Mouse (Mus musculus) layer of hippocampus, adult 8-10 months (tissue): ENCODE data around the gene Ankrd39. TPM values are rescaled to one million over a fixed set of nuclear protein-coding genes. Genes with fewer than 3 reads are reported as not detected.
"Not testable (repeated sequence)": the region's sequence is repeated elsewhere in the genome, so short reads cannot be mapped to it uniquely, and the experiment has no call there.

Source experiments
- DNase-seq, 2 experiments: peaks; one replicate each; pipeline ENCODE4 v3.0.0; 2022; ENCODE audit warnings: low spot score in 2 of 2
- total RNA-seq, 4 experiments: library from RNA; stranded (reverse); gene quantifications; 2 replicates each; pipeline ENCODE4 v1.2.4; 2022

Ankrd39 gene
- total RNA-seq, 4 experiments from 2014 or later: 10.3 to 18.2 (median 13.2) TPM

DNA sequence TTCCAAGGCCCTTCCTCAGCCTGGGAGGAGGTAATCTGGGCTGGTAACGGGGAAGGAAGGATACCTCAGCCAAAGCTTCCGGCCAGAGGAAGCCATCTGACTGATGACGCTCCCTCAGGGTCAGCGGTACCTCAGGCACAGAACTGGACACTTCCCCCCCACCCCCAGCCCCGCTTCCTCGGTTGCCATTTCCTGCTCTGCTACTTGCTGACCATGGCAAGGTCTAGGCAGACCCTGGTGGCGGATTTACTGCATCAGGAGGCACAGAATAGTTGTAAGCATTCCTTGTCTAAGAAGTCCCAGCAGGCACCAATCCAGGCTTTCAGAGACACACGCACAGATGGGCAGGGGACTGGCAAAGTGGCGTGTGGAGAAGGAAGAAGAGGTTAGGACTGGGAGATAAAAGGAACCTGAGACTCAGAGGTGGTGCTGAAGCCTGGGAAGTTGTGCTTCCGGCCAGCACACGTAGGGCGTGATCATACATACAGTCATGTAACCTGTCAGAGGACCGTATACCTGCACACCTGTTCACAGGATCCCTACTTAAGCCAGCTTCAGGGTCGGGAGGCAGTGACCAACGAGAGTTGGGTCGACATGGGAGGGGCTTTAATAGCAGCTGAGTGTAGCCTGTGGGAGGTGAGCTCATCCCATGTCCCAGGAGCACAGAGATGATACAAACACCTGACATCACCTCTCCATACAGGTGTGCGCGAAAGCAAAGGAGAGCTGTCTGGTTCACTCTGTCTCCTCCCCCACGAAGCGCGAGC is 7.6 kb upstream of the Ankrd39 start:
- no peak for DNase-seq

DNA sequence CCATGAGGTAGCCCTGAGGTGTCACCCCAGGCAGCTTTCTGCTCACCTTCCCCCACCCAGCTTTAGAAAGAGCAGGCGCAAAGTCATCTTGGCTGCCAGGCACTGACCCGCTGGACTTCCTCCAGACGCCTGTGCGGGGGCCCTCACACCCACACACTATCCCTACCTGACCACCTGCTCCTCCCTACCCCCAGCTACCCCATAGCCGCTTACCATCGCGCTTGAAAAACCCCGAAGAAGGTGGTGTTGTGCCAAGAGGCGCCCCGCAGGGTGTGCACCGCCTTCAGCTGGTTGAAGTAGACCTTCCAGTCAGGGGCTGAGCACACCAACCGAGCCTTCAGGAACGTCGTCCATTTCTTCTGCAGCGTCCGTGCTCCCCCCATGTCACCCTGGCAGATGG is 5.3 kb upstream of the Ankrd39 start:
- no peak for DNase-seq

DNA sequence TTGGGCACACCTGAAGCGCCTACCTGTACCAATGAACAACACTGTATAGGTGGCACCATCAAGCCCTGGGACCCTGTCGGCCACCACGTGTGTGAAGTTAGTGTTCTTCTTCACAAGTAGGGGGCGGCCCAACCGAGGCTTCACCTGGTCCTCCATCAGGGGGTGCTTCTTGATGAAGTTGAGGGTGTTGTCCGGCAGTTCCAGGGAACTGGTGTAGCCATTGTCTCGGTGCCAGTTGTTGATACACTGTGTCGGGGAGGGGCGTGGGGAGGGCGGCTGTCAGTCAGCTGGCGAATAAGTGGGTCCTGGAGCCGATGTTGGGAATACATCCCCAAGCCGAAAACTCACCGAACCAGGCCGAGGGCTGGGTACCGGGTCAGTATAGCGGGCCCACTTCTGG is 4.7 kb upstream of the Ankrd39 start:
- no peak for DNase-seq

DNA sequence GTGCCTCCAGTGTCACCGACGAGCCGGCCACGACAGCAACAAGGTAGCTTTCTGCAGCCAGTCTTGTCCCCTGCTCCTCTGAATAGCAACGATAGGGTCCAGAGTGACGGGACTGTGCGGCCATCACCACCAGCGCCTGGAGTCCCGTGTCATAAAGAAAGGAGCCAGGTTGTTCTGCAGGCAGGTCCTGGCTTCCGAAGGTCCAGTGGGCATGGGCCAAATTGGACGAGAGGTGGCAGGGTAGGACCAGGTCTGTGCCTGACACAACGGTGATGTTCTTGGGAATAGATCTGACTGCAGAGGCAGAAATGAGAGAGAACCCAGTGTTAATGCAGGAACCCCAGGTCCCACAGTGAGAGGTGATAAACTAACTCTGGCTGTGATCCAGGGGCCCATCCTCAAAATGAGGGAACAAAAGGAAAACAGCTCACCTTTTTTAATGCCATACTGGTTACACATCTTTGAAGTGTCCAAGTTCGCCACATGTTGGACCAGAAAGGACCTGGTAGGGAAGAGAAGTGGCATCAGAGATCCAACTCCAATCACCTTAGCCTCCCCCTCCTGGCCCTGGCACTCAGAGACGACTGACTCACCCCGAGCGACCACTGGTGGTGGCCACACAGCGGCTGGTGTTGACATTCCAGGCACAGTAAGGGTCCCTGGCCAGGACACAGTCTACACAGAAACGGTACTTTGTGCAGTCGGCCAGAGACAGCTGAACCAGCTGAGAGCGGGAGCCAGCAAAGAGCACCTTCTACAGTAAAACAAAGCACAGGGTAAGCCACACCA is 3.0 kb upstream of the Ankrd39 start:
- DNase-seq: no peak

DNA sequence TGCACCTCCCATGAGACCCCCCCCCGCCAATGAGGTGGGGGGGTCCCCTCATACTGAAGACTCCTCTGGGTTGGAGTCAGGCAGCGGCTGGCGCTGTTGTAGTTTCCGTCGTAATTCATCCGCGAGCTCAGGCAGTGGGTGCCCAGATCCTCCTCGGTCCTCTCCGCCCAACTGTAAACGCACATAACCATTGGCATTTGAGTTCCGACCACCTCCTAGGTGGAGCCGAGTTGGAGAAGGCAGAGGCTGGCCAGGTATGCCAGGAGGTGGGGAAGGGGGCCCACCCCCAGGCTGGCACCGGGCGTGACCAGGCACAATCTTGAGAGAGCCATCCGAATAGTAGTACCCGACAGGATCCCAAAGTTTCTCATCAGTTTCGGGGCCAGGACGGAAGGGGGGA is 2.2 kb upstream of the Ankrd39 start:
- DNase-seq: no peak

DNA sequence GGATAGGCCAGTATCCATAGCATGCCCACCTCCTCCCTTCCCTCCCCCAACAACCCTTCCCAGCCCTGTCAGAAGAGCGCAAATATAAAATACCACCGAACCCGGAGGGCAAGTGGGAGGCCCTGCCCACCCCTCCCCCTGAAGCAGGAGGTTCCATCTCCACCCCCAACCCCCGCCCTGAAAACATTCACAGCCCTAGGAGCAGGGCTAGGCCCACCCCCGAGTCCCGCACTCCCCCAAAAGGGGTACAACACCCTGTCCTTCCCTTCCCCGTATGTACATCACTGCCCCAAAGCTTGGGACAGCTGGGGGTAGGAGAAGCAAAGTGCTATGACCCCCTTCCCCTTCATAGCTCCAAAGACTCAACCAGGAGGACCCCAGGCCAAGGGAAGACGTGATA is 1.5 kb upstream of the Ankrd39 start:
- DNase-seq: no peak

DNA sequence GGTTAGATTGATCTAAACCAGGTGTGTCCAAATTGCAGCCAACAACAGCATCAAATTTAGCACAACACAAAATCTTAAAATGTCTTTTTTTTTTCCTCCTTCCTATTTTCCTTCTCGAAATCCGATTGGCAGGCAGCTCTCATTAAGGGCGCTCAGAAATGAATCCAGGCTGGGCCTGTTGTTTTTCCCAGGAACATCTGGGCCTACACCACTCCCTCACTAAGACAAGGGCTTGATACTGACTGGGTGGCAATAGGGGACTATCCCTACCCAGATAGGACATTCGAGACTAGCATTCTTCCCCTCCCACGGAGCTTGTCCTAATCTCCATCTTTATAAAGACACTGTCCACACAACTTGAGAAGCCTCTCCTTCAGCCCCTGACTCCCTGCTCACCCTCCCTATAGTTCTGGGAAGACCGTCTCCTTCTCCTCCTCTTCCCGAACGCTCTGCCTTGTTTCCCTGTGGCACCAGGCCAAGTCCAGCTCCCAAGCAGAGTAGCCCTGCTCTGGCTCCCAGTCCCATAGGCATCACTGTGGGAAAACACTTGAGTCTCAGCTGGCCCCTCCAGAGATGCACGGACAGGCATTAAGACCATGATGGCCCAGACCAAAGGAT is 845 bp upstream of the Ankrd39 start:
- no peak for DNase-seq

DNA sequence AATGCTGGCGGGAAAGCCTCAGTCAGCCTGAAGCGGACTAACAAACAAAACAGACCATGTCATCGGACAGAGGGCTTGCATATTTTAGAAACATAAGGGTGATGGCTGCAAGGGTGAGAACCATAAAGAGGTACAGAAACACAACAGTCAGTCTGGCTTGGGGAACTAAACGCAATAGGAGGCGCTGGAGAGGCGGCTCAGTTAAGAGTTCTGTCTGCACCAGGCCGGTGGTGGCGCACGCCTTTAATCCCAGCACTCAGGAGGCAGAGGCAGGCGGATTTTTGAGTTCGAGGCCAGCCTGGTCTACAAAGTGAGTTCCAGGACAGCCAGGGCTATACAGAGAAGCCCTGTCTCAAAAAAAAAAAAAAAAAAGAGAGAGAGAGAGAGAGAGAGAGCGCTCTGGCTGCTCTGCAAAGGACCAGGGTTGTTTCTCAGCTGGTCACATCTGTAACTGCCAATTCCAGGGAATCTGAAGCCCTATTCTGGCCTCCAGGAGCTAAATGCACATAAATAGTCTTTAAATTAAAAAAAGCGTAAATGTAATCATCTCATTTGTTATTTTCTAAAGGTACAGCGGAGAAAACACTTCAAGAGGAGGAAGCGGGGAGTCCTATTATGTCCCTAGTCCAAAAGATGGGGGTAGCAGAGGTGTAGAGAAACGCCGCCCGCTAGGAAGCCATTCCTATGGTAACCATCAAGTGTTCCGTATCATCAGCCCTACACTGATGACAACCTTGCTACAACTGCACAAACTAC is 1.2 kb downstream of the Ankrd39 start:
- no peak for DNase-seq

DNA sequence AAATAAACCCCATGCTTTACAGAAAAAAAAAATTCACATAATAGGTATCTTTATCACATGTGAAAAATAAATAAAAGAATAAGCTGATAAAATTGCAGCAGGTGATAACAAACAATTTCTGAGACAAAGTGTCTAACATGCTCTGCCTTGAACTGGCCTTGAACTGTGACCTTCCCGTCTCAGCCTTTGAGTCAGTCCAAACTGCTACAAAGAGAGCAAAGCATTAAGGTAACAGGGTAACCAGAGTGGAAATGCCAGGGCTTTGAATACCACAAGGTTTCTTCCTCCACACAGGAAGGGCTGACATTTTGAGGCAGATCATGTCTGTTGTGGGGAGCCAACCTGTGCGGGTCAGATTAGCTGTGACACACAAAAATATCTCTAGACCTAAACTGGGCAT is 1.9 kb downstream of the Ankrd39 start:
- no peak for DNase-seq

DNA sequence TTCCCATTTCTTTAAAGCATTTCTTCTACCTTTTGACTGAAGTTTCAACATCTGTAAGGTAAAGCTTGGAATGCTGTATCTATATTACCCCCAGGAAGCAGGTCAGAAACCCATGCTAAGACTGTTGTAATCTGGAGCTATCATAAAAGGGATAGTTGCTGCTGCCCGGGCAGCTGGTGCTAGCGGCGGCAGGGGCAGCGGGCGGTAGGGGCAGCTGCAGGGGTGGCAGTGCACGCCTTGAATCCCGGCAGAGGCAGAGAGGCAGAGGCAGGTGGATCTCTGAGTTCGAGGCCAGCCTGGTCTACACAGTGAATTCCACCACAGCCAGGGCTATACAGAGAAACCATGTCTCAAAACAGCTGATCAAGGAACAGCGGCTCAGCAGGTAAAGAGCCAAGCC is 4.3 kb downstream of the Ankrd39 start:
- no peak for DNase-seq

DNA sequence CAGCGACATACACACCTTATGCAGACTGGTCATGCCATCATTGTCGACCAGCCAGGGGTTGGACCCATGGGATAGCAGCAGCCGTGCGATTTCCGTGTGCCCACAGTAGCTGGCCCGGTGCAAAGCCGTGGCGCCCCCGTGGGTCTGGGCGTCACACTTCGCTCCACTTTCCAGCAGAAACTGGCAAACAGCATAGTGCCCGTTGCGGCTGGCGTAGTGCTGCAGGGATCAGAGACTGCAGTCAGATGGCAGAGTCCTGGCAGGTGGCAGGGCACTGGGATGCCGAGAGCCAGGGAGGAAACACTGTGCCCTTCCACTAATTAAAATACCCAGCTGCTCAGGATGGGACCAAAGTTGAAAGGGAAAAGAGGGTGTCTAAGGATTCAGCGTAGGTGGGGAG is 5.4 kb downstream of the Ankrd39 start:
- no peak for DNase-seq

DNA sequence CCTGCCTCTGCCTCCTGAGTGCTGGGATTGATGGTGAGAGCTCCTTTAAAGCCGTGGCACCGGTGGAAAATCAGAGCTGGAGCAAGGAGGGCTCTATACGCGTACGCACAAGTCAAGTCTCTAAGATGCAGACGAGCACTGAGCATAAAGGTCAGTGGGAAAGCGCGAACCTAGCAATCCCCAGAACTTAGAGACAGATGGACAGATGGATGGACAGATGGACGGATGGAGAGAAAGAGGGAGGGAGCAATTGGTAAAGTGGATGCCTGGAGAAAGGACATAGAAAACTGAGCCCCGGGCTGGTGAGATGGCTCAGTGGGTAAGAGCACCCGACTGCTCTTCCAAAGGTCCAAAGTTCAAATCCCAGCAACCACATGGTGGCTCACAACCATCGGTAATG is 6.4 kb downstream of the Ankrd39 start:
- no peak for DNase-seq

DNA sequence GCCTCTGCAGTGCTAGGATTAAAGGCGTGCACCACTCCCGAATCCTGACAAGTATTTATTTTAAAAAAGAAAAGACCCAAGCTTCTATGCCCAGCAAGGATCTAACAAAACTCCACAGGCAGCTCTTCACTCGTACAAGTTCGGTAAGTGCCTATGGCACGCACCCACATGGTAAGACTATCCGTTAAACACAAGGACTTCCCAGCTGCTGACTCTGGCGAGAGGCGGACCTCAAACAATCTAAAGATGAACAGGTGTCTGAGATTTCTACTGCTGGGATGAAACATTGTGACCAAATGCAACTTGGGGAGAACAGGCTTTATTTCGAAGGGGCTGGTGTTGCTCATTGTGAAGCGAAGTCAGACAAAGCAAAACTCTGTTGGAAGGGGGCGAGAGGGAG is 7.1 kb downstream of the Ankrd39 start:
- DNase-seq: no peak

DNA sequence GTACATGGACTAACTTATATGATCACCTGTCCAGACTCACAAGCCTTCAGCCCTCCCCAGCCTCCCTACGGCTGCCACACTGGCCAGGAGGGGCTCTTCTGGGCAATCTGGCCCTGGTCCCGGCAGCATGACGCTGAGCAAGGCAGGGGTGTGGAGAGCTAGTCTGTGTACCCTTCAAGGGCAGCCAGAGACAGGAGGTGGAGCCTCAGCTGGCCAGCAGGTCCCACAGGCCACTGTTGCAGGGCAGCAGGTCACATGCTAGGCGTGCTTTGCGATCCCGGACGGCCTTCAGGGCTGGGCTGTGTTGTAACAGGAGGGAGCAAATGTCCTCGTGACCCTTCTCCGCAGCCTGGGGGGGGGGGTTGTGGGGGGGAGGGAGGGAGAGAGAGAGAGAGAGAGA is 8.1 kb downstream of the Ankrd39 start, which contains the start of gene Gm42417:
Gm42417 (minus strand) TSS at position 244 of the 400 bp plus-strand sequence.
- DNase-seq: no peak

DNA sequence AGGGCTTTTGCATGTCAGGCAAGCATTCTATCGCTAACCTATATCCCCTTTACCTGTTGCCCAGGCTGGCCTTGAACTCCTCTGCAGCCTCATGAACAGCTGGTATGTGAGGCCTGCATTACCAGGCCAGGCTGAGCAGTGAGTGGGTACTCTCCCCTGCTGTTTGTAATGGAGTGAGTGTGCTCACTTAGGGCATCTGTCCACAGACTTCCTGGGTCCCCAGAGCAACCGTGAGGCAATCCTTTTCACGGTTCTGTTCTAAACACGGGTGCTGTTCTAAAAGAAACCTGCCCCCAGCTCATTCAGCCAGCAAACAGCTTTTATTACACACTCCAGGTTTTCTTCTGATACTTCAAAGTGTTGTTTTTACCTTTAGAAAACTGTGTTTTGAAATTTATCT is 8.5 kb downstream of the Ankrd39 start:
- no peak for DNase-seq

DNA sequence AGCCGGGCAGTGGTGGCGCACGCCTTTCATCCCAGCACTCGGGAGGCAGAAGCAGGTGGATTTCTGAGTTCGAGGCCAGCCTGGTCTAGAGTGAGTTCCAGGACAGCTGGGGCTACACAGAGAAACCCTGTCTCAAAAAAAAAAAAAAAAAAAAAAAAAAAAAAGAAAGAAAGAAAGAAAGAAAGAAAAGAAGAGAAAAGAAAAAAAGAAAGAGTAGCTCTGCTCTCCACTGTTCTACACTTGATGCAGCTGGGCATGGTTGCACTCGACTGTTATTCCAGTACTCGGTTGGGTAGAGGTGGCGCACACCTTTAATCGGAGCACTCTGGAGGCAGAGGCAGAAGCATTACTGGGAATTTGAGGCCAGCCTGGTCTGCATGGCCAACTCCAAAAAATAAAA is 10.5 kb downstream of the Ankrd39 start, which contains the start of gene Ankrd23:
Ankrd23 (minus strand) TSS at position 101 of the 400 bp plus-strand sequence.
- DNase-seq: not testable (repeated sequence)

DNA sequence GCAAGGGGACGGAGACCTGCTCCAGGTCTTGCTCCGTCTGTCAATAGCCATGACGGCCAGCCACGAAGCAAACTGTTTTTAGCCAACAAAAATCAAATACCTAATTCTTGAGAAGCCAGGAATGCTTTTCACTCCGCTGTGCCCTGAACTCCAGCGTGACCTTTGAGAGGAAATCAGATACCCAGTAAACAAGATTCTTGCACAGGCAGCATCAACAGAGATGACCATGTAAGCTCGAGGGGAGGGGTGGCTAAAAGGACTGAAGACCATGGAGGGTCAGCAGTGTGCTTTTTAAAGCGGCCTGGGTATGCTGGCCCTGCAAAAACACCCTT is 10.9 kb downstream of the Ankrd39 start:
- no peak for DNase-seq

DNA sequence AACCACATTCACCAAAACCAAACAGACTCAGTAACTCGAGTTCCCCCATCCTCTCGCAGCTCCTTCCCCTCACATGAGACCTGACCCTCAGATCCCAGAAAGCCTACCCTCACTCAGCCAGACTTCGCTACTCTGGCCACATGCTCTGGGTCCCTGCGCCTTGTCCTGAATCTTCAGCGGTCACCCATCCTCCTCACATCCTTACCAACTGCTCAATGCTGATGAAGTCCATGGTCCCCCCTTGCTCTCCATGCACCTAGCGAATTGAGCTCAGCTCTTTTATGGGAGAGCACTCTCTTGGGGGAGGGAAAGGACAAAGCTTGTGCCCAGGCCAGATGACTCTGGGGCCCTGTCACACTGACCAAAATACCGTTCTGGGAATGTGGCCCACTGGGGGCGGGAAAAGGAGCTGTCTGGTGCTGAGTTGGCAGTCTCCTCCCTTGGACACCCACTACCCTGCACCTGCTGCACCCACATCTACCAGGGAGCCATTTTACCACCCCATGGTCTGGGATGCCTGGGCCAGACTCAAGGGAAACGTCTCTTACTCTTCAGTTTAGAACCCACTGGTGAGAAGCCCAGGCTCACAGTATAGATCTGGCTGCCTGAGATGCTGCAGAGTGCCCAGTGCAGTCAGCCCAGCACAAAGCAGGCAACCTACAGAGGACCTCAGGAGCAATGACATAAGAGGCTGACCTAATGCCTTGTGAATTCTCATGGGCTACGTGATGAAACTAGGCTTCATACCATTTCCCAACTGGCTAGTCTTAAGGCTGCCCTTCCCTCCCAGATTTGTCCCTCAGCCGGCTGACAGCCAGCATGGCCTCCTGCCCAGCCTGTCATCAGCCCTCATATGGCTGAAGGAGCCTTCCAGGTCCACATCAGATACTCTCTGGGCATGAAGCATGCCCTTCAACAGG is 11.5 kb downstream of the Ankrd39 start:
- DNase-seq: no peak

DNA sequence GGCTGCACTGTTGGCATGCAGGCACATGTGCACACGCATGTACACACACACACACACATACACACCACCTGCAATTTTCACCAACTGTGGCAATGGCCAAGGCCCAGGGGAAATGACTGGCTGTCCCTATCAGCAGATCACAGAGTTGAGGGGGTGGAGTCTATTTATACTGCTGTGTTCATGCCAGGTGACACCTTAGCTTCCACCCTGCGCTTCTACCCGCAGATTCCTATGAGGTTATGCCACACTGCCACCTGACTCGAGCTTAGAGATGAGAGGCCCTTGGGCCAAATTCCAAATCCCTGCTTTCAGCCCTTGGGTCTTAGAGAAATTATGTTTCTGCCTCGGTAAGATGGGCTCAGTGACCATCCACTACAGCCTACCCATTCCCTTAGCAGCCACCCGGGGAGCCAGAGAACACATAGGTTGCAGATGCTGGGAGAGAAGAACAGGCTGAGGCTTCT is 12.6 kb downstream of the Ankrd39 start:
- no peak for DNase-seq

DNA sequence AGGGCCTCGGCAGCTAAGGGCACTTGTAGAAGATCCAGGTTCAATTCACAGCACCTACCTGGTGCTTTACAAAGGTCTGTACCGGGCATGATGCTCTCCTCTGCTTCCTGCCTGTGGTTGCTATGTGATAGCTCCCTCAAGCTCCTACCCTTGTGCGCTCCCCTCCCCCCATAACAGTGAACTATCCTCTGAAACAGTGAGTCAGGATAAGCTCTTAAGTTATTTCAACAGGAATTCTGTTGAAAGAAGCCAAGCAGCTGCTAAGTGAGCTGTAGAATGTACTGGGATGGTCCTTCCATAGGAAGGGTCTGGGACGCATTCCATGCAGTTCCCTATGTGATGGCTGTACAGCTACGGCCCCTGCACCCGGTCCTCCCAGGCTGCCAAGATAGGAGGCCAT is 13.7 kb downstream of the Ankrd39 start:
- DNase-seq: no peak

DNA sequence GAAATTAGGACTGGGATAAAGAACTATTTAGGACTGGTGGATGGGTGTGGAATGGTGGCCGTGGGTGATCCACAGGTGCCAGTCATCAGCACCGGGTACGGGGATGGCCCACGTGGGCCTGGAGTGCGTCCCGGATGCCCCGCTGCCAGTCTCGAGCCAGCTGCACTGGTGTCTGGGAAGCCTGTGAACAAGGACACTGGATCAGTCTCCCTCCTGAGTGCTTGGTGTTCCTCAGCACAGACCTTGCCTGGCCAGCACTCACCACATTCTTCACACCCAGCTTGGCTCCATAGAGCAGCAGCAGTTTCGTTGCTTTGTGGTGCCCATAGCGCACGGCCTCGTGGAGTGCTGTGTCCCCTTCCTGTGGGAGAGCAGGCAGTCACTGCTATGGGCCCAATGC is 15.8 kb downstream of the Ankrd39 start:
- no peak for DNase-seq
